Mouse (Mus musculus) limb, embryonic 15.5 days (tissue): ENCODE data around the gene Vps37c. TPM values are rescaled to one million over a fixed set of nuclear protein-coding genes. Genes with fewer than 3 reads are reported as not detected.

Experiments
- ATAC-seq: fragments of 200-750 bp; cut with Nextera tagmentation; 2 replicates; pipeline ENCODE4 v1.8.0; 2017; ENCODE audit warnings: low read depth, moderate TSS enrichment; ENCODE audit not compliant: insufficient number of reproducible peaks, low FRiP score, low TSS enrichment
- H3K27ac ChIP-seq: fragments of 300-500 bp; sonication (generic); 2 replicates; pipeline ENCODE4 v1.5.1; 2015; ENCODE audit warnings: moderate library complexity, mild to moderate bottlenecking, inconsistent platforms
- H3K27me3 ChIP-seq: fragments of 300-500 bp; sonication (generic); 2 replicates; pipeline ENCODE4 v1.6.1; 2015; ENCODE audit warnings: inconsistent platforms
- H3K36me3 ChIP-seq: fragments of 300-500 bp; sonication (generic); 2 replicates; pipeline ENCODE4 v1.6.1; 2015; ENCODE audit warnings: inconsistent platforms
- H3K4me1 ChIP-seq: fragments of 300-500 bp; sonication (generic); 2 replicates; pipeline ENCODE4 v1.6.1; 2015; ENCODE audit warnings: inconsistent platforms
- H3K4me2 ChIP-seq: fragments of 300-500 bp; sonication (generic); 2 replicates; pipeline ENCODE4 v1.6.1; 2015; ENCODE audit warnings: mild to moderate bottlenecking, inconsistent platforms
- H3K4me3 ChIP-seq: fragments of 300-500 bp; sonication (generic); 2 replicates; pipeline ENCODE4 v1.5.1; 2015; ENCODE audit warnings: mild to moderate bottlenecking, inconsistent platforms
- H3K9ac ChIP-seq: fragments of 300-500 bp; sonication (generic); 2 replicates; pipeline ENCODE4 v1.6.1; 2015; ENCODE audit warnings: inconsistent platforms
- H3K9me3 ChIP-seq: fragments of 300-500 bp; sonication (generic); 2 replicates; pipeline ENCODE4 v1.6.1; 2016; ENCODE audit warnings: inconsistent platforms
- WGBS: fragments of 180-500 bp; shearing (Covaris S2); methylation state at CpG from one replicate; pipeline ENCODE4 v1.1.7; 2015; 5-methylcytosine and 5-hydroxymethylcytosine counted together
- polyA plus RNA-seq: library from polyadenylated mRNA; unstranded; fragments of >200 nt; fragmentation: Nextera tagmentation; extraction: Ambion mirVana; gene quantifications from 2 replicates; pipeline ENCODE4 v1.2.1, GENCODE M21; 2015

The Vps37c gene
- polyA plus RNA-seq, 1 experiment from 2014 or later = 46.0 TPM

GRCm38 (mm10) chr19:10665499-10665898, 23.0 kb upstream of the Vps37c start:
- Histone ChIP-seq H3K4me3 (no peak overlapping the region), H3K9me3 (no peaks in the 10 kb centered on the region), H3K9ac (no peak overlapping the region), H3K4me2 (no peak overlapping the region), H3K27me3 (no peaks in the 10 kb centered on the region), H3K36me3 (no peaks in the 10 kb centered on the region), H3K27ac (no peak overlapping the region), H3K4me1 (no peaks in the 10 kb centered on the region)
- 12% methylated on average over 2 of the region's 2 CpGs for WGBS
- 0 out of 2 replicates have a peak, but pooled peaks have one; percentile 26 for ATAC-seq

DNA sequence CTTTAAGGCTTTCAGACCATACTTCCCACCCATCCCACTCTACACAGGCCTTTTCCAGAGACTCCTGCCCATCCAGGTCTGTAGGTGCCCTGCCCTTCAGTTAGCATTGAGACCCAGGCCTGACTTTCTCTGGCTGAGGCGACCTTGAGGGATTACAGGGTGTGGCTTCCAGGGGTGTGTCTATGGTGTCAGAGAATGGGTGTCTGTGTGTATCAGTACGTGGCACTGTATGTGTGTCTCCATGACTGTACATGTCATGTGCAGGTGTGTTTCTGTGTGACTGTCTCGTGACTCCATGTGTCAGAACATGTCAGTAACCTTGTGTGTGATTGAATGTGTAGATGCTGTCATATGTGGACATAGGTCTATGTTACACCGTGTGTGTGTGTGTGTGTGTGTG, 17.2 kb upstream of the Vps37c start:
- ATAC-seq = no peak
- Histone ChIP-seq H3K27ac (no peak overlapping the region), H3K9me3 (no peaks in the 10 kb centered on the region), H3K4me3 (no peak overlapping the region), H3K36me3 (no peaks in the 10 kb centered on the region), H3K9ac (no peak overlapping the region), H3K27me3 (no peaks in the 10 kb centered on the region), H3K4me1 (no peaks in the 10 kb centered on the region), H3K4me2 (no peak overlapping the region)
- 75% methylated on average over 4 of the region's 4 CpGs for WGBS

DNA sequence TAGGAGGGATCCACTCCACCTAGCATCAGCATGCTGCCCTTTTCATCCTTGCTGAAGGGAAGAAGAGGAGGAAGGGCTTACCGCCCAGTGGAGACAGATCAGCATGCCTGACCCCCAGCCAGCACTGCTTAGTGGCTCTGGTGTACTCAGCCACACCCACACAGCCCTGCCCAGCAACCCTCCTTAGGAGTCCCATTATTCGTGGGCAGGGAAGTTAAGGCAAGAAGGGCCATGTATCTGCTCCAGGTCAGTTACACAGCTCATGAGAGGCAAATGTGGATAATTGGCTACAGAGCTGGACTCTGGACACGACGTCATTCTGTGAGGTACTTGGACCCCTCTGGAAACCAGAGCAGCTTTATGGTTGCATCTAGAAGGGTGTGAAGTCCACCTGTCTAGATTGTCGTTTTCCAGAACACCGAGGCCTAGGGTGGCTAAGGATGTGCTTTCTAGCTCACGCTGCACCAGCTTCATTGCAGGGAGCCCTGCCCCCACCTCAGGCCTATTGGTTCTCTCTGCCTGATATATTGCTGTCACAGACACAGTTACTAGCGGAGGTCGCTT, 16.6 kb upstream of the Vps37c start:
- ATAC-seq = no peak
- H3K9ac ChIP-seq = no peak overlapping the region
- no peaks in the 10 kb centered on the region for H3K4me1 ChIP-seq
- WGBS = 53% methylated on average over 9 of the region's 9 CpGs
- H3K36me3 ChIP-seq = no peaks in the 10 kb centered on the region
- H3K27ac ChIP-seq = no peak overlapping the region
- no peak overlapping the region for H3K4me3 ChIP-seq
- no peaks in the 10 kb centered on the region for H3K9me3 ChIP-seq
- no peaks in the 10 kb centered on the region for H3K27me3 ChIP-seq
- no peak overlapping the region for H3K4me2 ChIP-seq

DNA sequence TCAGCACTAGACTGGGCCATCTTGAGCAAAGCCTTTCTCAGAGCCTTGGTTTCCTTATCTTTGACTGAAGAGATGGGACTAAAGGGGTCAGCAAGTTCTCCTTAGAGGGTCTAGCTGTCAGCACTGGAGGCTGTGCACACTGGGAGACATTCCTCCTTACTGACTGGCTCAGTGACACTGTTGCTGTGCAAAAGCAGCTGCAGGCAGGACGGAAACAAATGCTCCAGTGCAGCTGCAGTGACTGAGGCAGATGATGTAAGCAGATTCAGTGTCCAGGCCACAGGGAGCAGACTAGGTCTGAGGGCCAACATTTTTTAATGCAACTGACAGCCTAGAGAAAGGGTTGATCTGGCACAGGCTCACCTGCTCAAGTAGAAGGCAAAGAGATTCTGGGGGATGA, 15.3 kb upstream of the Vps37c start:
- H3K27me3 ChIP-seq = no peaks in the 10 kb centered on the region
- no peaks in the 10 kb centered on the region for H3K36me3 ChIP-seq
- no peak overlapping the region for H3K27ac ChIP-seq
- H3K9ac ChIP-seq = no peak overlapping the region
- no peaks in the 10 kb centered on the region for H3K9me3 ChIP-seq
- no peaks in the 10 kb centered on the region for H3K4me1 ChIP-seq
- H3K4me3 ChIP-seq = no peak overlapping the region
- 57% methylated on average over 1 of the region's 1 CpGs for WGBS
- no peak overlapping the region for H3K4me2 ChIP-seq
- no peak for ATAC-seq

DNA sequence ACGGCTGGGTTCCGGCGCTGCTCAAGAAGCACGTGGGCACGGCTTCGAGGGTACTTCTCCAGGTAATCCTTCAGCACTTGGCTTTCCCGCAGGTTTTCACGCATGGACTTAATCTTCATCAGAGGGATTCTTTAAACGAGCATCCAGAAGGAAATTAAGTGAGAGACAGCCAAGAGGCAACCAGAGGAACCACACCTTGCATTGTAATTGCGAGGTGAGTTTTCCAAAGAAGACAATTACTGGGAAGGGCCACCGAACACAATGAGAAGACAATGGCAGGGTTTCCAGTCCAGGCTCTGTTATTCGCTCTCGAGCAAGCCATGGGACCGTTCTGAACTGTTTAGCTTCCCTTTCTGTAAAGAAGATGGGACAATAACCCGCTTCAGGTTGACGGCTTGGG, 11.9 kb upstream of the Vps37c start:
- Histone ChIP-seq H3K27me3 (no peaks in the 10 kb centered on the region), H3K4me2 (no peak overlapping the region), H3K4me3 (no peak overlapping the region), H3K9ac (no peak overlapping the region), H3K4me1 (peaks cover 5% of the 10 kb centered on the region; the same call in 1 of the 2 replicates), H3K9me3 (no peaks in the 10 kb centered on the region), H3K27ac (no peak overlapping the region), H3K36me3 (no peaks in the 10 kb centered on the region)
- 81% methylated on average over 16 of the region's 16 CpGs for whole genome bisulfite sequencing
- no peak for ATAC-seq

- Histone ChIP-seq H3K4me2 (no peak within 1 kb of the TSS), H3K9ac (no peak within 1 kb of the TSS), H3K4me3 (no peak within 1 kb of the TSS), H3K4me1 (peaks cover 5% of the 10 kb centered on the region; the same call in 1 of the 2 replicates), H3K36me3 (no peaks in the 10 kb centered on the region), H3K27ac (no peak within 1 kb of the TSS), H3K9me3 (no peaks in the 10 kb centered on the region), H3K27me3 (no peaks in the 10 kb centered on the region)
- ATAC-seq = no peak
- 38% methylated on average over 6 of the region's 6 CpGs for WGBS
Observed at GRCm38 (mm10) chr19:10677915-10678771, 10.4 kb upstream of the Vps37c start, which contains the start of gene Pga5. TSS of gene Pga5 (minus strand) at chr19:10678071.

- H3K36me3 ChIP-seq = no peaks in the 10 kb centered on the region
- no peak overlapping the region for H3K4me3 ChIP-seq
- 57% methylated on average over 1 of the region's 1 CpGs for WGBS
- no peak overlapping the region for H3K27ac ChIP-seq
- H3K4me2 ChIP-seq = no peak overlapping the region
- H3K9ac ChIP-seq = no peak overlapping the region
- ATAC-seq = no peak
- H3K9me3 ChIP-seq = no peaks in the 10 kb centered on the region
- peaks cover 5% of the 10 kb centered on the region; the same call in 1 of the 2 replicates for H3K4me1 ChIP-seq
- H3K27me3 ChIP-seq = no peaks in the 10 kb centered on the region
Observed at GRCm38 (mm10) chr19:10678772-10679067, 9.8 kb upstream of the Vps37c start.

DNA sequence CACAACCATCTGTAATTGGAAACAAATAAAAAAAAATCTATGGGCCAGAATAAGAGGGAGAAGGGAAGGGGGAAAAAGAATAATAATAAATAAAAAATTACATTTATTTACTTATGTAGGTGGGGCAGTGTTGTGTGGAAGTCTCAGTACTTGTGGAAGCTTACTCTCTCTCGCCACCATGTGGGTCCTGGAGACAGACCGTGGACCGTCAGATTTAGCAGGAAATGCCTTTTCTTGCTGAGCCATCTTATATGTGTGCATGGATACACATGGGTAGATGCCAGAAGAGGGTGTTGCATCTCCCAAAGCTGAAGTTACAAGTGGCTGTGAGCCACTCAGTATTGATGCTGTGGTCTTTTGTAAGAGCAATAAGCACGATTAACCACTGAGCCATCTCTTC, 7.0 kb upstream of the Vps37c start:
- no peak overlapping the region for H3K9ac ChIP-seq
- no peak overlapping the region for H3K4me3 ChIP-seq
- no peaks in the 10 kb centered on the region for H3K9me3 ChIP-seq
- H3K4me2 ChIP-seq = no peak overlapping the region
- H3K27me3 ChIP-seq = no peaks in the 10 kb centered on the region
- peaks cover 5% of the 10 kb centered on the region; the same call in 1 of the 2 replicates for H3K4me1 ChIP-seq
- H3K36me3 ChIP-seq = no peaks in the 10 kb centered on the region
- no peak for ATAC-seq
- 60% methylated on average over 4 of the region's 4 CpGs for WGBS
- H3K27ac ChIP-seq = no peak overlapping the region

- ATAC-seq = no peak
- Histone ChIP-seq H3K9ac (no peak overlapping the region), H3K36me3 (no peaks in the 10 kb centered on the region), H3K4me2 (no peak overlapping the region), H3K4me1 (peaks cover 16% of the 10 kb centered on the region), H3K9me3 (no peaks in the 10 kb centered on the region), H3K27ac (no peak overlapping the region), H3K4me3 (no peak overlapping the region), H3K27me3 (no peaks in the 10 kb centered on the region)
- 77% methylated on average over 9 of the region's 9 CpGs for WGBS
Observed at GRCm38 (mm10) chr19:10685081-10685480, 3.5 kb upstream of the Vps37c start.

DNA sequence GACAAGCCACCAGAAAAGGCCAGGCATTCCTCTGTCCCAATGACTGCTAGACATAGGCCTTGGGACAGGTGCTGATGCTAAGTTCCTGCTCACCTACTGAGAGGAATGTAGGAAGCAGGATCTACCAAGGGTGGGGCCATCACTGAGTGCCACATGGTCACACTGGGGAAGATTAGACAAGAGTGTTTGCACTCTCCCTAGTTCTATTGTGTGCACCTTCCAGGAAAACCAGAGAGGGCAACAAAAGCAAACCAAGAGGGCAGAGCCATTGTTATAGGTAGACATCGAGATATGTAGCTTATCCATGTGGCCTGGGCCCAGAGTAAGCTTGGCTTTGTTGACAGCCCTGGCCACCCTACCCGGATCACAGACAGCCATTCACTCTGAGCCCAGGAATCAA, 2.8 kb upstream of the Vps37c start:
- 86% methylated on average over 2 of the region's 2 CpGs for WGBS
- Histone ChIP-seq H3K9me3 (no peaks in the 10 kb centered on the region), H3K27me3 (no peaks in the 10 kb centered on the region), H3K27ac (no peak overlapping the region), H3K36me3 (no peaks in the 10 kb centered on the region), H3K4me2 (no peak overlapping the region), H3K9ac (no peak overlapping the region), H3K4me3 (no peak overlapping the region), H3K4me1 (peaks cover 21% of the 10 kb centered on the region)
- no peak for ATAC-seq

DNA sequence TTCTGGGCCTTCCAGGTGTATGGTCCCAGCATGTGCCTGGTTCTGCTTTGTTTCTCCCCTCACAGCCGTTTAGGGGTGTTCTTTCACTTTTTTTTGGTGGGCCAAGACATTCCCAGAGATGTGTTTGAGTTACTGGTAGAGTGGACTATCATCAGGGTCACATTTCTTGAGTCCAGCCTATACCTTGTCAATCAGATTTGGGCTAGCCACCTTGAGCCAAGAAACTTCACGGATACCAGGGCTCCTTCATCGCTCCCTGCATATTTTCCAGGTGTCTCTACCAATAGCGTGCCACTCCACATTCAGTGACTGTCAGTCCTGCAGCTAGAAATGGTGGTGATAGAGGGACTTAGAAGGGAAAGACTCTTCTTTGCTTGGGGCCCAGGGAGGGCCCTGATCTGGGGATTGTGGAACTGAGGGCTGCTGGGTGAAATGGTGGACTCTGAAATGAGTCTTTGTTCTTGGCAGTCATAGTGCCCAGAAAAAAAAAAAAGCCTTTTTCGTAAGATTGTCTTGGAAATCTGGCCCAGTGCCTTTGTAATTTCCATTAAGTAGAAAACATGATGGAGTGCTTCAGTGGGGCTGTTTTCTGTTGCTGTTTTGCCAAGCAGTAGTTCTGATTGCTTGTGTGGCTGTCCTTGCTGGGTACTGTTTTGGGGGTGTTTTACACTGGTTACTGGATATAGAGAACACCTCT, 1.1 kb downstream of the Vps37c start:
- Histone ChIP-seq H3K4me1 (peaks cover 31% of the 10 kb centered on the region), H3K4me2 (peak overlapping the region; percentile 68), H3K27ac (peak overlapping the region; percentile 98), H3K9me3 (no peaks in the 10 kb centered on the region), H3K27me3 (no peaks in the 10 kb centered on the region), H3K36me3 (no peaks in the 10 kb centered on the region), H3K9ac (peak overlapping the region; percentile 84), H3K4me3 (peak overlapping the region; percentile 89)
- ATAC-seq = no peak
- WGBS = 33% methylated on average over 5 of the region's 5 CpGs

- 80% methylated on average over 3 of the region's 3 CpGs for WGBS
- Histone ChIP-seq H3K4me2 (peak overlapping the region; percentile 68), H3K27ac (peak overlapping the region; percentile 98), H3K9me3 (no peaks in the 10 kb centered on the region), H3K36me3 (no peaks in the 10 kb centered on the region), H3K9ac (no peak overlapping the region), H3K27me3 (no peaks in the 10 kb centered on the region), H3K4me1 (peaks cover 33% of the 10 kb centered on the region), H3K4me3 (peak overlapping the region; percentile 89; the same call in 1 of the 2 replicates)
- ATAC-seq = no peak
Observed at GRCm38 (mm10) chr19:10690336-10690735, 1.8 kb downstream of the Vps37c start.
